Mouse (Mus musculus) kidney, adult 2 months (tissue): ENCODE measurements around the gene Rdh5.

Source experiments
- CTCF ChIP-seq: fragments of 200-500 bp; conservative IDR thresholded peaks from 2 replicates; pipeline ENCODE4 v1.5.1; 2011; ENCODE audit warnings: low read depth, mild to moderate bottlenecking, control low read depth, low read length, moderate library complexity, mixed read lengths; ENCODE audit not compliant: insufficient read depth, insufficient read length
- POLR2A ChIP-seq: fragments of 200-500 bp; IDR thresholded peaks from one replicate; pipeline ENCODE4 v1.6.1; 2011; ENCODE audit warnings: low read depth, low read length, control low read depth

DNA sequence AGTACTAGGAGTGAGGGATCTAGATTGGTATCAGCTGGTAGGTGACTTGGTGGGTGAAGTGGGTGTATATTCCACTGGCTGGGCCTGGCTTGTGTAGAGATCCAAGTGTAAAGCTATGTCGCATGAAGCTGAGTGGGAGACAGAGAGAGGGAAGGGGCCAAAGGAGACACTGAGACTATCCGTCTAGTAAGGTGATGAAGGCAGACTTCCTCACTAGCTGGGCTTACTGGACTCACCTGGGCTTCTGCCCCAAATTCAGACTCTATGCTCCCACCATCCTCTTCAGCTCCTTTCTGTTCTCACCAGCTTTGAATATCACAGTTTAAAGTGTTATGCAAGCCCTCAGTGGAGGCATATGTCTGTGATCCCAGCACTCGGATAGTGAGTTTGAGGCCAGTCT is 6.0 kb downstream of the Rdh5 start:
- TF ChIP-seq CTCF = no peak
- TF ChIP-seq POLR2A = no peak
